Mouse (Mus musculus) liver, embryonic 11.5 days (tissue): ENCODE measurements around the gene Plppr3. TPM values are rescaled to one million over a fixed set of nuclear protein-coding genes. Genes with fewer than 3 reads are reported as not detected.

Source experiments
- ATAC-seq: fragments of 200-750 bp; cut with Nextera tagmentation; replicated peaks from 2 replicates; pipeline ENCODE4 v1.8.0; 2017; ENCODE audit warnings: moderate number of reproducible peaks, mild to moderate bottlenecking, moderate TSS enrichment, moderate library complexity; ENCODE audit not compliant: low FRiP score
- DNase-seq: peaks from one replicate; pipeline ENCODE4 v3.0.0-alpha.2; 2017; ENCODE audit warnings: low spot score
- H3K27ac ChIP-seq: fragments of 300-500 bp; sonication (generic); 2 replicates; pipeline ENCODE4 v1.5.1; 2014; ENCODE audit warnings: mild to moderate bottlenecking, low read depth, low read length, control low read depth
- H3K27me3 ChIP-seq: fragments of 300-500 bp; sonication (generic); replicated peaks from 2 replicates; pipeline ENCODE4 v1.6.1; 2014; ENCODE audit warnings: low read length, mixed read lengths; ENCODE audit not compliant: control insufficient read depth, insufficient read depth
- H3K36me3 ChIP-seq: fragments of 300-500 bp; sonication (generic); 2 replicates; pipeline ENCODE4 v1.6.1; 2014; ENCODE audit warnings: mild to moderate bottlenecking, low read length, moderate library complexity, mixed read lengths; ENCODE audit not compliant: control insufficient read depth, insufficient read depth
- H3K4me1 ChIP-seq: fragments of 300-500 bp; sonication (generic); replicated peaks from 2 replicates; pipeline ENCODE4 v1.6.1; 2014; ENCODE audit warnings: low read length, mixed read lengths; ENCODE audit not compliant: control insufficient read depth, insufficient read depth
- H3K4me2 ChIP-seq: fragments of 300-500 bp; sonication (generic); 2 replicates; pipeline ENCODE4 v1.6.1; 2014; ENCODE audit warnings: mild to moderate bottlenecking, control low read depth, moderate library complexity
- H3K4me3 ChIP-seq: fragments of 300-500 bp; sonication (generic); 2 replicates; pipeline ENCODE4 v1.5.1; 2014; ENCODE audit warnings: low read depth, low read length, control low read depth
- H3K9ac ChIP-seq: fragments of 300-500 bp; sonication (generic); 2 replicates; pipeline ENCODE4 v1.6.1; 2014; ENCODE audit warnings: low read depth, low read length, control low read depth
- H3K9me3 ChIP-seq: fragments of 300-500 bp; sonication (generic); 2 replicates; pipeline ENCODE4 v1.6.1; 2016; ENCODE audit warnings: low read length, inconsistent platforms, mixed read lengths; ENCODE audit not compliant: control insufficient read depth
- WGBS: fragments of 180-500 bp; shearing (Covaris S2); extraction: QIAGEN DNeasy Blood & Tissue Kit; methylation state at CpG from one replicate; pipeline ENCODE4 v1.1.7; 2014; 5-methylcytosine and 5-hydroxymethylcytosine counted together
- polyA plus RNA-seq: library from polyadenylated mRNA; unstranded; fragments of >200 nt; fragmentation: Nextera tagmentation; extraction: Ambion mirVana; gene quantifications from 2 replicates; pipeline ENCODE4 v1.2.1, GENCODE M21; 2014

Plppr3 gene
- polyA plus RNA-seq, 1 experiment from 2014 or later: 20.9 TPM

DNA sequence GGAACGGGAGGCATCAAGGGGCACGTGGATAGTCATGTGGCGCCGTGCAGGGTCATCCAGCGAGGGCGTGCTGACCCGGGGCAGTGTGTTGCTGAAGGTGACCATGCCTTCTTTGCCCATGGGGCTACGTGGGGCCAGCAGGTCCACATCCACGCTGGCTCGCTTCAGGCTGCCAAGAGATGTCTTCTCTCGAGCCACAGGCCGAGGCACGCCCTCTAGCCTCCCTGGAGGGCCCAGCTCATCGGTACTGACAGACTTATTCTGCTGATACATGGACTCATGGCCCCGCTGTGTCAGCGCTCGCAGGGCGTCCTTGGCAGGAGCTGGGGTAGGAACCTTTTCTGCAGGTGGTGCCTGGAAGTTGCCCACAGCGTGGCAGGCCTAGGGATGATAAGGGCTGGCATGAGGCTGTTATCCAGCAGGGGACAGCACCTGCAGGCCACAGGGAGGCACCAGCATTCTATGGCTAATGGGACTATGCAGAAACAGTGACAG, 8.6 kb downstream of the Plppr3 start:
- no peak for DNase-seq
- Histone ChIP-seq H3K4me3 (no peak overlapping the region), H3K36me3 (peaks cover 30% of the 10 kb centered on the region), H3K4me1 (no peaks in the 10 kb centered on the region; the same call in 1 of the 2 replicates), H3K9me3 (no peaks in the 10 kb centered on the region), H3K27ac (no peak overlapping the region), H3K27me3 (no peaks in the 10 kb centered on the region), H3K9ac (no peak overlapping the region), H3K4me2 (no peak overlapping the region)
- WGBS: 78% methylated on average over 19 of the region's 19 CpGs
- ATAC-seq: no peak

DNA sequence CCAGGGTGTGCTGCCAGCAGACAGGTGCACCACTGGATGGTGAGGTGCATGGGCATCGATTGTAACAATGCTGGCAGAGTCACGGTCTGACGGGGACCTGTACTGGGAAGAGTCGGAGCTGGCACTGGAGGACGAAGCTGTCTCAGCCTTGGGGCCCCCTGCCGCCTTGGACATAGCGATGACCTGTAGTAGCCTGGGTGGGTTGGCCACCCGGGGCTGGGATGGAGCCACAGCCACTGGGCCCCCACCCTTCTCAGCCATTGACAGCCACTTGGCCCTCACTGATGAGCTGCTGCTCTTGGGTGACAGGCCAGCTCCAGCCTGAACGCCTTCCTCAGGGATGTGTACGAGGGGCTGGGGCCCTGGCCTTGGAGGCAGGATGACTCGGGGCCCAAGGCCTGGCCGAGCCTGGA, 9.2 kb downstream of the Plppr3 start:
- H3K9ac ChIP-seq: no peak overlapping the region
- H3K27ac ChIP-seq: no peak overlapping the region
- H3K27me3 ChIP-seq: no peaks in the 10 kb centered on the region
- H3K36me3 ChIP-seq: peaks cover 36% of the 10 kb centered on the region
- H3K9me3 ChIP-seq: no peaks in the 10 kb centered on the region
- WGBS: 61% methylated on average over 12 of the region's 12 CpGs
- no peaks in the 10 kb centered on the region; the same call in 1 of the 2 replicates for H3K4me1 ChIP-seq
- H3K4me2 ChIP-seq: no peak overlapping the region
- no peak overlapping the region for H3K4me3 ChIP-seq
- DNase-seq (peak; percentile 64), ATAC-seq (peak; percentile 38; the same call in 1 of the 2 replicates)

DNA sequence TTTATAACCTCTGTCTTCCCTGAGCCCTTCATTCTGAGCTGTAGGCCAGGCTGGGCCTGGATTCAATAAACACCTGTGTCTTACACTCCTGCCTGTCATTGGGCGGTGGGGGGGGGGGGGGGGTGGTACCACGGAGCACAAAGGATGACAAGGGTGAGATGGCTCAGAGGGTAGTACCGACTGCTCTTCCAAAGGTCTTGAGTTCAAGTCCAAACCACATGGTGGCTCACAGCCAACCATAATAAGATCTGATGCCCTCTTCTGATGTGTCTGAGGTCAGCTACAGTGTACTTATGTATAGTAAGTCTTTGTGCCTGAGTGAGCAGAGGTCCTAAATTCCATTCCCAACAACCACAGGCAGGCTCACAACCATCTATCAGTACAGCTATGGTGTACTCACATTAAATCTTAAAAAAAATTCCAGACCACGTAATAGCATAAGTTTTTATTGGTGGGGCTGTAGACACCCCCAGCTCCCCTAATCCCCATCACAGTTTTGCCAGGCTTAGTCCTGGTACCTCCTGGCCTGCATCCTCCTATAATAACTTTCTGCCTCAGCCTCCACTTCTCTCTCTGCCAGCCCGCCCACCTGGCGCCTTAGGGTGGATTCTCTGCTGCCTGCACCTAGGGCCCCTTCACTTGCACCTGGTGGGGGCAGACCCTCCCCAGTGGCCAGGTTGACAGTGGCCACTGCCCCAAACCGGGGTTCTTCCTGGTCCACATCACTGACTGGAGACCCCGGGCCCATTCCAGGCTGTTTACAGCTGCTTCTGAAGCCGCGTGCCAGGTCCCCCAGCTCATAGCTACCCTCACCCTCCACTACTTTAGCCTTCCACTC, 9.9 kb downstream of the Plppr3 start:
- Histone ChIP-seq H3K36me3 (peaks cover 42% of the 10 kb centered on the region), H3K27me3 (no peaks in the 10 kb centered on the region), H3K9ac (no peak overlapping the region), H3K4me1 (no peaks in the 10 kb centered on the region; the same call in 1 of the 2 replicates), H3K4me3 (no peak overlapping the region), H3K27ac (no peak overlapping the region), H3K9me3 (no peaks in the 10 kb centered on the region), H3K4me2 (no peak overlapping the region)
- peak; percentile 34 for DNase-seq
- 58% methylated on average over 10 of the region's 10 CpGs for WGBS
- peak; percentile 27 for ATAC-seq

DNA sequence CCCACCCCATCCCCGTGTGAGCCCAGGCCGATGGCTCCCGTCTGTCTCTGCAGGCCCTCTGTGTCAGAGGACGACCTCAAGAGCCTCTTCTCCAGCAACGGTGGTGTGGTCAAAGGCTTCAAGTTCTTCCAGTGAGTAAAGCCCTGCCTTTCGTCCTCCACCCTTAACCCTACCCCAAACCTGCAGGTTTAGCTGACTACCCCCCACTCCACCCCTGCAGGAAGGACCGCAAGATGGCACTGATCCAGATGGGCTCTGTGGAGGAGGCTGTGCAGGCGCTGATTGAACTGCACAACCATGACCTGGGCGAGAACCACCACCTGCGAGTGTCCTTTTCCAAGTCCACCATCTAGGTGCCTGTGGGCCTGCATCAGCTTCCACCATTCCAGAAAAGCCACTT, 11.5 kb downstream of the Plppr3 start:
- H3K27me3 ChIP-seq: no peaks in the 10 kb centered on the region
- no peak for ATAC-seq
- peaks cover 3% of the 10 kb centered on the region for H3K4me1 ChIP-seq
- WGBS: 76% methylated on average over 10 of the region's 10 CpGs
- no peak overlapping the region for H3K4me3 ChIP-seq
- no peak for DNase-seq
- H3K36me3 ChIP-seq: peaks cover 54% of the 10 kb centered on the region
- no peak overlapping the region for H3K27ac ChIP-seq
- no peak overlapping the region for H3K4me2 ChIP-seq
- H3K9me3 ChIP-seq: no peaks in the 10 kb centered on the region
- H3K9ac ChIP-seq: no peak overlapping the region

DNA sequence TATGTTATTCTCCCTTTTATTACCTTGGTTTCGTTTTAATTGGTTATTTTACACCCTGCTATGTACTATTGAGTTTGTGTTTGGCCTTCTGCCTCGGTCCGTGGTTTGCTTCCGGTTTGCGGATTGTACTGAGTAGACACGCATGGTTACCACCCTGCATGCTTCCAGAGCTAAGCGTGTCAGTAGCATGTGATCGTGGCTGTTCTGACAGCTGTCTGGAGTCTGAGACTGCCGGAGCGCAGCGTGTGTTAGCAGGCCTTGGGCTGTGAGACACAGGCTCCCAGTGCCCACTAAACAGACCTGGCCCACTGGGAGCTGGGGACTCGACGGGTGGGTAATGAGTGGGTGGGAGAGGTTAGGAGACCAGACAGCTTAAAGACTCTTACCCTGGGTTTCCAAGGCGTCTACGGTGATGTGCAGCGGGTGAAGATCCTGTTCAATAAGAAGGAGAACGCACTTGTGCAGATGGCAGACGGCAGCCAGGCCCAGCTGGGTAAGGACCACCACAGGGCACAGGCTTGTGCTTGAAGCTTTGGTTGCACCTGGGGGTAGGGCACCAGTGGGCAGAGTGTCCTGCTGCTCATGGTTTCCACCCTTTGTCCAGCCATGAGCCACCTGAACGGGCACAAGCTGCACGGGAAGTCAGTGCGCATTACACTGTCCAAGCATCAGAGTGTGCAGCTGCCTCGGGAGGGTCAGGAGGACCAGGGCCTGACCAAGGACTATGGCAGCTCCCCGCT, 12.2 kb downstream of the Plppr3 start:
- Histone ChIP-seq H3K27ac (no peak overlapping the region), H3K4me2 (no peak overlapping the region), H3K9ac (no peak overlapping the region), H3K27me3 (no peaks in the 10 kb centered on the region), H3K4me1 (peaks cover 10% of the 10 kb centered on the region), H3K9me3 (no peaks in the 10 kb centered on the region), H3K4me3 (no peak overlapping the region), H3K36me3 (peaks cover 59% of the 10 kb centered on the region)
- WGBS: 92% methylated on average over 23 of the region's 23 CpGs
- no peak for DNase-seq
- ATAC-seq: no peak

DNA sequence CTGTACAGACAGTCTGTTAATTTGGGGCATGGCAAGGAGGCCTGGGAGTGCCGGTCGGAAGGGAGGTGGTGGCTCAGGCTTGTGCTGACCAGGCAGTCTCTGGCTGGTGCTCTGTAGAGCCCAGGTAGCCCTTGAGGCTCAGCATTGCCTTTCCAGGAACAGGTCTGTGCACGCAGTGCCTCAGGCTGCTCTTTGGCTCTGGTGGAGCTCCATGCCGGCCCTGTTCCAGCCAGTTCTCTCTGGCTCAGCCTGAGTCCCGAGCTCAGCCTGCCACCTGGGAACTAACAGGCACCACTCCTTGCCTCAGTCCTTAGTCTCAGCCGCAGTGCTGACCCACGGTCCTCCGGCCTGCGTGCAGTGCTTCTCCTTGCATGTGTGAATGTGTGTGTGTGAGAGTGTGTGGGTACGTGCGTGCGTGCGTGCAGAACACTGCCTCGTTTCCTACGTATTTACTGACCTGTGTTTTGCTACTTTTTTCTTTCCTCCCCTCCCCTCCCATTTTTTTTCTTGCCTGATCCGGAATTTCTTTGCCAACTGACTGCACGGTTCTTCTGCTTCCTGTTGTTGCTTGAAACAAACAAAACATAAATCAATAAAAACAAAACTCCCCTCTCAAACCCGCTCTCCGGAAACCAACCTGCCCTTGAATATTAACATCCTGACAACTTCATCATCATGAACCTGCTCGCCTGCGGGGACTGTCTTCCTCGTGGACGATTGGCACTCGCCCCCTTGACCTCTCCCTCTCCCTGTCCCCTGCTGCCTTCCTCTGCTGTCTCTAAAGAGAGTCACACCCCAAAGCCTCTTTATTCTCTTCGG, 13.0 kb downstream of the Plppr3 start:
- peaks cover 18% of the 10 kb centered on the region for H3K4me1 ChIP-seq
- H3K36me3 ChIP-seq: peaks cover 67% of the 10 kb centered on the region
- H3K27me3 ChIP-seq: no peaks in the 10 kb centered on the region
- ATAC-seq: no peak
- H3K27ac ChIP-seq: no peak overlapping the region
- H3K4me3 ChIP-seq: no peak overlapping the region
- no peak overlapping the region for H3K9ac ChIP-seq
- WGBS: 85% methylated on average over 25 of the region's 25 CpGs
- H3K9me3 ChIP-seq: no peaks in the 10 kb centered on the region
- no peak for DNase-seq
- no peak overlapping the region for H3K4me2 ChIP-seq

DNA sequence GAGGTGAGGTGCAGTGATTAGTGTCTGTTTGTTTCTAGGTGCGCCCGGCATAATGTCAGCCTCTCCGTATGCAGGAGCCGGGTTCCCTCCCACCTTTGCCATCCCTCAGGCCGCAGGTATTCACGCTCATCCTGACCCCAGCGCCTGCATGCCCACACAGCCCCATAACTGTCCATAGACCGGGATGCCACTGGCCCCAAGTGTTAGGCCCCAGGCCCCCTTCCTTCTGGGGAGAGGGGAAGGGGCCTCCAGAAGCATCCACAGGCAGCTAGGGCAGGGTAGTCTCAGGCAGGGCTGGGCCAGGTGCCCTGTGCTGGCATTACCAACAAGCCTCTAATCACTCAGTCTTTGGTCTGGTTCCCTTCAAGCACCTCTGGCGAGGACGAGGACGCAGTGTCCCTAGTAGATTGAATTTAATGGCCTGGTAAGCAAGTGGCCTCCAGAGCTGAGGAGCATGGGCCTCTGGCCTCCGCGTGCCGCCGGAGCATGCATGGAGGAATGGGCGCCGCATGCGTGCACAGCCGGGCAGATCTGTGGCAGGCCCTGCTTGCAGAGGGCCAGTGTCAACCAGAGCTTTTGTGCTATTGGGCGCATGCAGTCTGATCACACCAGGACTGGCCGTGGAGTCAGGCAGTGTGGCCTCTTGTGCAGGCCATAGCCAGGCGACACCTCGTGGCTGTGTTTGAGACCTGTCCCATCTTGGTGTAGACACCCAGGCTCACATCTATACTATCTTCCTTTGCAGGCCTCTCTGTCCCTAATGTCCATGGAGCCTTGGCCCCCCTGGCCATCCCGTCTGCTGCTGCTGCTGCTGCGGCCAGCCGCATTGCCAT, 14.1 kb downstream of the Plppr3 start:
- no peaks in the 10 kb centered on the region for H3K27me3 ChIP-seq
- H3K9ac ChIP-seq: no peak overlapping the region
- no peak overlapping the region for H3K27ac ChIP-seq
- H3K4me1 ChIP-seq: peaks cover 21% of the 10 kb centered on the region
- no peak for ATAC-seq
- peaks cover 75% of the 10 kb centered on the region for H3K36me3 ChIP-seq
- DNase-seq: no peak
- no peaks in the 10 kb centered on the region for H3K9me3 ChIP-seq
- 95% methylated on average over 26 of the region's 26 CpGs for WGBS
- H3K4me3 ChIP-seq: no peak overlapping the region
- no peak overlapping the region for H3K4me2 ChIP-seq

DNA sequence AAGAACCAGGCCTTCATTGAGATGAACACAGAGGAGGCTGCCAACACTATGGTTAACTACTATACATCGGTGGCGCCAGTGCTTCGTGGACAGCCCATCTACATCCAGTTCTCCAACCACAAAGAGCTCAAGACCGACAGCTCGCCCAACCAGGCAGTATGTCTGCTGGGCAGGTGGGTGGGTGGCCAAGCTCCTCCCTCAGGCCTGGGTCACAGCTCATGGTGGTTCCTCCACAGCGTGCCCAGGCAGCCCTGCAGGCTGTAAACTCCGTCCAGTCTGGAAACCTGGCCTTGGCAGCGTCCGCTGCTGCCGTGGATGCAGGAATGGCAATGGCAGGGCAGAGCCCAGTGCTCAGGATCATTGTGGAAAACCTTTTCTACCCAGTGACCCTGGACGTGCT, 15.3 kb downstream of the Plppr3 start:
- ATAC-seq (no peak), DNase-seq (no peak)
- H3K27ac ChIP-seq: no peak overlapping the region
- 86% methylated on average over 11 of the region's 11 CpGs for WGBS
- H3K9me3 ChIP-seq: no peaks in the 10 kb centered on the region
- peaks cover 71% of the 10 kb centered on the region for H3K36me3 ChIP-seq
- no peaks in the 10 kb centered on the region for H3K27me3 ChIP-seq
- peaks cover 21% of the 10 kb centered on the region for H3K4me1 ChIP-seq
- H3K9ac ChIP-seq: no peak overlapping the region; the same call in 1 of the 2 replicates
- H3K4me2 ChIP-seq: no peak overlapping the region
- no peak overlapping the region for H3K4me3 ChIP-seq
